Mouse (Mus musculus) heart, postnatal 10 days (tissue): ENCODE data around the gene Il5ra. TPM values are rescaled to one million over a fixed set of nuclear protein-coding genes. Genes with fewer than 3 reads are reported as not detected.

ENCODE experiments used
- DNase-seq, 2 experiments: peaks; one replicate each; pipeline ENCODE4 v3.0.0; 2021
- intact Hi-C: fragments of 180-260 bp; cut with DNase I; formaldehyde crosslinking; loops from one replicate; pipeline ENCODE4 v1.15.1; 2025
- total RNA-seq, 2 experiments: library from RNA; stranded (reverse); gene quantifications; 2 replicates each; pipeline ENCODE4 v1.2.3; 2021

Gene Il5ra
- total RNA-seq, 2 experiments from 2014 or later, result not detected

DNA sequence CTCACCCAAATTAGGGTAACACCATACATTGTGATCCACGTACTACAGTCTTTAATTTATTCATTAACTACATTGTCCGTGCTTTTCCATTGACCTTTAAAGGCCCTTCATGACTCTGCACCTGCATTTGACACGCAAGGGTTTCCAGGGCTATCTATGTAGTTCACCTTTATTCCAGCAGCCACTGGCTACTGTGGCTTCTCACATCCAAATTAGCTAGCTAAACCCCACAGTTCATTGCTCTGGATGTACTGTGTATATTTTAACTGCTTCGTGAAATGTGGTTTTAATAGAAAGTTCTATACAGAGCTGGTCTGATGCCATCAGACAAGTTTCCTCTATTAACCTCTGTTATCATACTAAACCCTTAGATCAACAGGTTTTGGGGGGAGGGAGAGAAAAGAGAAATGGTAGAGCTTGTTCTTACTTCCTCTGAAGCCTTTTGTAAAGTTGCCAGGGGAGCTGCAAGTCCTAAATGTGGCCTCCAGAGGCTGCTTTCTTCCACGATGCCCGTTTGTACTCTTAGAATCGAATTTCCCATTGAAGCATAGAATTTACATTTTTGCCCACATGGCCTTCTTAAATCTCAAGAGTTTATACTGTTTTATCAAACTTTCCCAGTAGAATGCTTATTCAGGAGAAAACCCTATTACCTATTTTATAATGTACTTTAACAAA, 5.1 kb downstream of the Il5ra start:
- intact Hi-C loops, result no loop called here
- DNase-seq, result no peak

DNA sequence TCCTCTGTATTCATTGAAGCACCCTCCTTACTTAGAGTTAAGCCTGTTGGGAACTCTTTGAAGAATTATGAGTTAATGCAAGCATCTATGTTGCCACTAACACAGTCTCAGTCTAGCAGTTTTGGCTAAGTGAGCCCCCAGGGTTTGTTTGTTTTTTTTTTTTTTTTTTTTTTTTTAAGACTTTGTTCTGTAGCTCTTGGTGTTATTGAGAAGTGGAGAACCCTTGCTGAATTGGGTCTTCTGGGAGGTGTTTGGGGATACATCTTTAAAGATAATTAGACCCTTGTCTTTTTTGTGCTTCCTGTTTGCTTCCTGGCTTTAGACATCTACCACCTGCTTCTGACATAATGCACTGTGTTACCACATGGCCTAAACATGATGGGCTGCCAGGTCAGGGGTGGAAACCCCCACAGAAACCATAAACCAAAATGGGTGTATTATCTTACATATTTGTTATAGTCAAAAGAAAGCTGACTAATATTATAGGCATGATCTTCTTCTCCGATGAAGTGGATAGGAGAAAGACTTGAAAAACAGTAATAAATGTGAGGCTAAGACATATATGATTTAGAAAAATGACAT, 8.5 kb downstream of the Il5ra start:
- intact Hi-C loops, result no loop called here
- no peak for DNase-seq

DNA sequence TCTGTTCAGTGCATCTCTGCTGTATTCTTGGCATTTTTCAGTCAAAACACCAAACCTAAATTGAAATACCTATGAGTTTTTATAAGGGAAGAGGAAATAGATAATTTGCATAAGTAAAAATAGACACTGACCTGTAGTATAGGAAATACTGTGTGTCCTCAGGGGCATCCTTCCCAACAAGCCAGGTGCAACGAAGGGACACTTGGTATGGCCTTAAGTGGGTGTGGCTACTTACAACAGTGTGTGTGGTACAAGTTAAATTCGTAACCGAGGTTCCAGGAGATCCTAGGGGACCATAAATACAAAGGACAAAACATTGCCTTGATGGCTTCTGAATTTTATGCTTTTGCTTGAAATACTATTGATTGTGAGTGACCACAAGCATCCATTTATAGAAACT, 10.6 kb downstream of the Il5ra start:
- intact Hi-C loops, result no loop called here
- DNase-seq, result no peak

DNA sequence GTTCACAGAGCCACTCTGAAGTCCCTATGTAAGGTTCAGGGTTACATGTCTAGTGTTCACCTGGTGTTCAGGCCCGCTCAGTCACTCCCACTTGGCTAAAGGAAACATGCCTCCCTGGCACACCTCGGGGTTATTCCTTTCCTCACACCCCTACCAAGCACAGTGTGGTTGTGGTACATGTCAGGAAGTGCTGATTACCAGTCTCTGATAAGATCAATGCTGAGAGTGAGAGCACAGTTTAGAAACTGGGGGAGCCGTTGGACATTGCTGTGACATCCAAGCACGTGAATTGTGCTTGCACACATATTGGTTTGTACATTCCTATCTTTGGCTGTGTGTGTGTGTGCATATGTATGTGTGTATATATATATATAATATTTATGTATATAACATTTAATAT, 16.3 kb downstream of the Il5ra start:
- DNase-seq, result no peak
- intact Hi-C loops, result no loop called here

DNA sequence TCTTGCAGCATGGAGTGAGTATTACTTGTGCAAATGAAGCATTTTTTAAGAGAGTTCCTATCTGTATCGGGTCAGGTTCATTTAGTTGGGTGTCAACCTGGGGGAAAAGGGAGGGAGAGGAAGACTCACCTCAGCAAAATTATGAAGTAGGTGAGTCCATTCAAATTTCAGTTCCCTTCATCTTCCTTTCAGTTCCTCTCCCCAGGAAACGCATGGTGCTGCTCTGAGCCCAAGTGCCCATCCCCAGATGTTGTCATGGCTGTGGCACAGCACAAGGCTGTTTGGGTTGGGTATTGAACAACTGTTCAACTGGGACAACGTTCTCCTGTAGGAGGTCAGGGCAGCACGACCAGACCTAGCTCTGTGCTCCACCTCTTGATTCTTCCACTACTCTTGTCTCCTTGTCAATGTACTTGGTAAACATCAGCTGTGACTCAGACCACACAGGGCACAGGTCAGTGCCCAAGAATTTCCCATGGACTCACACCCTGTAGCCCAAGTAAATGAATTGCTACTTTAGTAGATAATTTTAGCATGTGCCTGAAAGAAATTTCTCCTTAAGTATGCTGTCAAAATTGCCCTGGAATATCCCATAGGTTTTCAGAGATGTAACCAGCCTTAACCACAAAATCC, 19.0 kb downstream of the Il5ra start:
- intact Hi-C loops, result no loop called here
- no peak for DNase-seq

DNA sequence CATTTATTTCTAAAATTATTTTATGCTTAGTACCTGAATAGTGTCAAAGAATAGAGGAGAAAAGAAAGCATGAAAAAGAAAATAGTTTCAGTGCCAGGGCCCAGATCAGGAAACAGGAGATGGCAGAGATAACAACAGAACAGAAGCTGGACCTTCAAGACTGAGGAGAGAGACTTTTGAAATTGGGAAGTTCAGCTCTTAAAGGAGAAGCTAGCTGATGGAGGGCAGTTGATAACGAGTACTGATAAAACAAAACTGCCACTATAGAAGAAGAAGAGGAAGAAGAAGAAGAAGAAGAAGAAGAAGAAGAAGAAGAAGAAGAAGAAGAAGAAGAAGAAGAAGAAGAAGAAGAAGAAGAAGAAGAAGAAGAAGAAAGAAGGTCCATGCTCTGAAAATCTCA, 21.1 kb downstream of the Il5ra start:
- intact Hi-C loops, result no loop called here
- no peak for DNase-seq

DNA sequence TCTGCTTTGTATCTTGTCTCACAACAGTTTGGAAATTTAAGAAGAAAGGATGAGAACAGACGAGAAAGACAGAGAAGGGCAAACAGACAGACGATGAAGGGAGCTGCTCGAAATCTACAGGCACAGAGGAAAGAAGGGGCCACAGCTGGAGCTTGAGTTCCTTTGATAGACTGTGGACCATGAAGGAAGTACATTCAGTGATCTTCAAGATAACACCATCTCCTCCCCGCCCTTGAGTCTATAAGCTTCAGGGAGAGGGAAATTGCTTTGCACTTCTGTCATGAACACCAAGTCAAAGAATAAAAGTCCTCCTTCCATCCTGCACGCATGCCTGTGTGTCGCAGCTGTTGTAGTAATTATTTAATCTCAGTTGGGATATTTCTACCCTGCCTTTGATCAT, 22.8 kb downstream of the Il5ra start:
- intact Hi-C loops, result no loop called here
- no peak for DNase-seq

DNA sequence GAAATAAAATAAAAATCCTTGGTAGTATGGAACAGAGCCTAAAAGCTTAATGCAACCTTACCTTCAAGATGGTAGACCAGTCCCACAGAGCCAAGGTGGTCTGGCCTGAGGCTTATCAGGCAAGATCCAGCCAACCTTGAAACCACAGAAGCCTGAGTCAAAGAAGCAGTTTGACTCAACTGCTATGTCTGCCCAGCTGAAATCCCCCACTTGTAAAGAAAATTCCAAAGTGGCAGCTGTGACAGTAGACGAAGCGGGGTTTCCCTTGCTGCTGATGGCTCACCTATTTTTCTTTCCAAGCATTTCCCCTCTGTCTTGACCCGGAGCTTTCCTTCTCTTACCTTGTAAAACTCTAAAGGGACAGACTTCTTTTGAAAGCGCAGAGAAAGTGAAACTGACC, 23.2 kb downstream of the Il5ra start:
- intact Hi-C loops, result no loop called here
- no peak for DNase-seq

DNA sequence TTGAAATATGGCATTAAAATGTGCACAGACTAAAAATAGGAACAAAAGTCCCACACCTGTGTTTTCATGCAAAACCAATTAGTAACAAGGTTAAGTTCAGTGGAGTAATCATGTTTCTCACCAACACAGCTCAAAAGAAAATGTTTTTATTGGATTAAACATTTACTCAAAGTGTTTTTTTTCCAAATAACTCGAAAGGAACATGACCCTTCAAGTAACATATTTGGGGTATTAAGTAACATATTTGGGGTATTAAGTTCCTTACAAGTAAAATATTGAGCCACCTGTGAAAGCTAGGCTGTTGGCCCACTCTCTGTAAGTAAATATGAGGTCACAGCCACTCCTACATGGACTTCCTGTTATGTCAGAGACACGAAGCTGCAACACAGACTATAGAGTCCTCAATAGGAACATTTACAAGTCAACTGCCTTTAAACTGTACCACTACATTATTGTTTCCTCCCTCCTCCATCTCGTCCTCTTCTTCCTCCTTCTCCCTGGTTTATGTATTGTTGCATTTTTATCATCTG, 43.3 kb downstream of the Il5ra start:
- intact Hi-C loops, result no loop called here
- DNase-seq, result no peak

DNA sequence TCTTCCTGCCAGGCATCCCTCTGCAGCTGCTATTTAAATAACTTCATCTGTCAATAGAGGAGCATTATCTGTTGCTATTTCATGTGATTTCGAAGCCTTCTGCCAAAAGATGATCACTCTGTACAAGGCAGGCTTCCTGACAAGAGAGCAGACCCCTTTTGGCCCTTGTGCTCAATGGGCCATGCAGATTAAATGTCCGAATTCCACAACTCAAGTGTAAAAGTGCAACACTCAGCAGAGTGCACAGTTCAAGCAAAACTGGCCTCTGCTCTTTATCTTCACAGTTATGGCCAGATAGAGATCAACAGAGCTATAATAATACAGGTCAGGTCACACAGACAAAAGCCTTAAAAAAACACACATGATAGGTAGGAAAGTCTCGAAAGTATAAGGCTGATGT, 46.9 kb downstream of the Il5ra start:
- intact Hi-C loops, result no loop called here
- DNase-seq, result no peak

DNA sequence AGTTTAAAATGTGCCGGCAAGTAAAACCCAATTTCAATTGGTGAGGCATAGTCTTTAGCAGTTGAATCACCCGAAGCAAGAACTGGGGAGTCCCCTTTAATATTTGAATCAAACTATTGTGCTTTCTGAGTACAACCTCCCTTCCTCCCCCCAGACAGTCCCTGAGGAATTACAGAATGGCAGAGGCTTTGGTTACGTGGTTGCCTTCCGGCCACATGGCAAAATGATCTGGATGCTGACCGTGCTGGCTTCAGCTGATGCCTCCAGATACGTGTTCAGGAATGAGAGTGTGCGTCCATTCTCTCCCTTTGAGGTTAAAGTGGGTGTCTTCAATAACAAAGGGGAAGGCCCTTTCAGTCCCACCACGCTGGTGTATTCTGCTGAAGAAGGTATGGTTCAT, 73.3 kb downstream of the Il5ra start:
- intact Hi-C loops, result no loop called here
- peak; percentile 1 to 7 for DNase-seq

DNA sequence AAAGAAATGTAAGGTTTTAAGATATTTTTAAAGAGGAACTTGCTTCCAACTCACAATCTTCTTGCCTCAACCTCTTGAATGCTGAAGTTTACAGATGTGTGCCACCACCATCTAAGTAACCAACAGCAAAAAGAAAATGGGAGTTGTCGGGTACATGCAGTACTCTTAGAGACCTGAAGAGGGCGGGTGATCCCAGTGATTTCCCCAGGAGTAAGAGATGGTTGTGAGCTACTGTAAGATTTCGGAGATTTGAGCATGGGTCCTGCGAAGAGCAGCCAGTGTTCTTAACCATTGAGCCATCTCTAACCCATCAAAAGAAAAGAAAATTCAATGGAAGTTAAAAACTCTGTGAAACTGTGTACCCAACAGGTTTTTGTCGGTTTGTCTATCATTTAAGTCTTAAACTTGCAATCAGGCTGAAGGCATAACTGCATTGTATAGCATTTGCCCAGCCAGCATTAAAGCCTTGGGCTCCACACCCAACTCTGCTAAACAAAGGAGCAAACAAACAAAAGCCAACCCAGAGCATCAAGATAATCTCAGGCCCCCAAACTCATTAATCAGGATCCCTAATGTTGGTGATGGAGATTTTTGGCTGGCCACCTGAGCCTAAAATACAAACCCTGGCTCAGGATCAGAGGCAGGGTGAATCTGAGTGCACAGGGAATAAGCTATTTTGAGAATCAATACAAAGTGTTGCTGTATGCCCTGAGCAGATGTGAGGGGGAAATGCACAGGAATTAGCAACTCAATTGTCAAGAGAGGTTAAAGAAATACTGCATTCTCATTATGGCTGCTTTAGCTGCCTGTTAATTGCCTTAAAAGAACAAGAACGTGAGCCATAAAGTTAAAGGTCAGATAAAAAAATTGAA, 84.8 kb downstream of the Il5ra start:
- DNase-seq, result peak; percentile 20 to 38
- intact Hi-C loops, result loop anchor here (2.0 kb wide), 1 partner anchor 137 kb away; the partner anchor contains the start of gene Crbn

Other genes starting within 250 kb of the Il5ra start
- gene Trnt1, start 20.1 kb upstream of the Il5ra start, total RNA-seq, result 10 to 100 TPM; 34.9 to 35.7 TPM
- gene Crbn, start 51.0 kb upstream of the Il5ra start, total RNA-seq, result 10 to 100 TPM; 35.7 to 37.4 TPM